Mouse (Mus musculus): ENCODE results near the gene Magea4. TPM values are rescaled to one million over a fixed set of nuclear protein-coding genes. Genes with fewer than 3 reads are reported as not detected.

Gene Magea4
- polyA plus RNA-seq (2012; rRNA removed; ENCODE audit: low replicate concordance) = not detected in 2 replicates

GRCm38 (mm10) chrX:72221717-72222116, at the start of gene Magea4:
Gene Magea4, plus strand, starts transcription at chrX:72222017.

Other genes with a start within 250 kb of the Magea4 start
- gene Fate1, start 249.0 kb upstream of the Magea4 start, polyA plus RNA-seq (2012; rRNA removed; ENCODE audit: low replicate concordance) = 0.13 TPM in 1 of 2 replicates, not detected in the other
- gene Cnga2, start 230.2 kb upstream of the Magea4 start, polyA plus RNA-seq (2012; rRNA removed; ENCODE audit: low replicate concordance) = 0.16 and 0.19 TPM in 2 replicates
- gene Gabre, start 52.8 kb downstream of the Magea4 start, polyA plus RNA-seq (2012; rRNA removed; ENCODE audit: low replicate concordance) = 1.3 and 2.2 TPM in 2 replicates
- gene Magea10, start 164.8 kb downstream of the Magea4 start, polyA plus RNA-seq (2012; rRNA removed; ENCODE audit: low replicate concordance) = not detected in 2 replicates